Mouse (Mus musculus) brown adipose tissue, adult 24 weeks (tissue): ENCODE measurements at regions not wholly inside any gene's neighbourhood (a gene's known extent, or its start where the extent isn't known, plus 50 kb on each side); places are given as distances from the start of the nearest gene placed in this dataset.

Experiments
- H3K27ac ChIP-seq: fragments of 200-500 bp; replicated peaks from 2 replicates; pipeline ENCODE4 v1.5.1; 2012; ENCODE audit warnings: low read depth, mild to moderate bottlenecking, low read length
- H3K4me1 ChIP-seq: fragments of 200-500 bp; 2 replicates; pipeline ENCODE4 v1.6.1; 2012; ENCODE audit warnings: low read length, mixed read lengths; ENCODE audit not compliant: control insufficient read depth, insufficient read depth, insufficient read length
- H3K4me3 ChIP-seq: fragments of 200-500 bp; 2 replicates; pipeline ENCODE4 v1.5.1; 2012; ENCODE audit warnings: low read depth, mild to moderate bottlenecking, low read length, moderate library complexity; ENCODE audit not compliant: insufficient read depth

DNA sequence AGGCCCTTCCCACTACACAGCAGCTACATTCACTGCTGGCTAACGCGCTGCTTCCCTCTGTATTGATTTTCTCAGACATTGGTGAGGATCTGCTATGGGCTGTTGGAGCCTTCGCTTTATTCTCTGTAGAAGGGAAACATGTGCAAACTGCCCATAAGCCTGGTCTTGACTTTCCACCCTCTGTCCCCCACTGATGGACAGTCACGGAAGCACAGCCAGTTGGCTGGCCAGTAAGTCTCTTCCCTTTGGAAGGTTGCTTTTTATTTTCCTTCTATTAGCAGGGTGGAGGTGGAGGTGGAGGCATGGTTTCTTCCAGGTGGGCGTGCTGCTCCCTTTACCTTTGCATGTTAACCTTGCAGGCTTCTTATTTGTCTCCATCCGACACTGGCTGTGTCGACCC lies 51.1 kb upstream of the Osr1 start:
- Histone ChIP-seq H3K4me1 (no peaks in the 10 kb centered on the region), H3K4me3 (no peak overlapping the region), H3K27ac (no peak overlapping the region)

DNA sequence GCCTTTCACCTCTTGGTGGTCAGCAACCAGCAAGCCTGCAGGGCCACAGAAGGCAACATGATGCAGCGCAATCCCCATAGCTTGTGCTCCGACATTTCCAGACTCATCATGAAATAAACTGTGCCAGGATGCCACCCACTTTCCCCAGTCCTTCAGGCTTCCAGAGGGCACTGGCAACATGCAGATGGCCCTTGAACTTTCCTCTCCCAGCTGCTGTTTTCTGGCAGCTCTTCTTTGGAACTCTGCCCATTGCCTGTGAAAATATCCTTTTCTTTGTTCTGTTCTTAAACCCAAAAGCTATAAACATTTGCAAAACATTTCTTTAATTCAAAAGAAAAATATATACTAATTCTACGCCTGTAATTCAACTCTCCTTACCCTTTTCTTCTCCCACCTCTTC lies 50.6 kb upstream of the Osr1 start:
- Histone ChIP-seq H3K27ac (no peak overlapping the region), H3K4me3 (no peak overlapping the region), H3K4me1 (no peaks in the 10 kb centered on the region)
